Mouse (Mus musculus) ES-E14 (cell line): ENCODE data around the gene Aoc2.

ENCODE experiments used
- CHD2 ChIP-seq: IDR thresholded peaks from 2 replicates; pipeline ENCODE4 v1.6.1; 2014; ENCODE audit warnings: mild to moderate bottlenecking, low read depth, low read length, inconsistent platforms
- MAFK ChIP-seq: IDR thresholded peaks from 2 replicates; pipeline ENCODE4 v1.6.1; 2014; ENCODE audit warnings: mild to moderate bottlenecking, low read depth, low read length, inconsistent platforms; ENCODE audit not compliant: insufficient read depth

GRCm38 (mm10) chr11:101378926-101379325 is 54.1 kb downstream of the Aoc2 start:
- TF ChIP-seq MAFK (no peak), CHD2 (no peak)
